Mouse (Mus musculus) lung, adult 2 months (tissue): ENCODE data around the gene Ubxn10. TPM values are rescaled to one million over a fixed set of nuclear protein-coding genes. Genes with fewer than 3 reads are reported as not detected.

ENCODE experiments used
- DNase-seq: peaks from one replicate; pipeline ENCODE4 v3.0.0; 2022
- H3K4me1 ChIP-seq: fragments of 200-500 bp; 2 replicates; pipeline ENCODE4 v1.6.1; 2011; ENCODE audit warnings: low read length; ENCODE audit not compliant: control insufficient read depth, insufficient read depth
- H3K4me3 ChIP-seq: fragments of 200-500 bp; replicated peaks from 2 replicates; pipeline ENCODE3; 2011; ENCODE audit warnings: low read depth, mild to moderate bottlenecking, control low read depth, low read length; ENCODE audit errors: extremely low read depth
- CTCF ChIP-seq: fragments of 200-500 bp; IDR thresholded peaks from 2 replicates; pipeline ENCODE4 v1.5.1; 2011; ENCODE audit warnings: mild to moderate bottlenecking, low read length, control low read depth; ENCODE audit not compliant: insufficient read depth
- POLR2A ChIP-seq: fragments of 200-500 bp; IDR thresholded peaks from 2 replicates; pipeline ENCODE4 v1.6.1; 2011; ENCODE audit warnings: low read depth, mild to moderate bottlenecking, control low read depth, low read length, borderline replicate concordance; ENCODE audit errors: extremely low read depth
- WGBS: fragments of 180-500 bp; shearing (Covaris S2); methylation state at CpG from one replicate; pipeline ENCODE4 v1.1.7; 2018; 5-methylcytosine and 5-hydroxymethylcytosine counted together
- polyA plus RNA-seq: library from polyadenylated mRNA; depleted of rRNA; stranded (reverse); fragments of >200 nt; gene quantifications from 2 replicates; pipeline ENCODE4 v1.2.3, GENCODE M21; 2012

Gene Ubxn10
- polyA plus RNA-seq, 1 experiment: 28.6 TPM

GRCm38 (mm10) chr4:138706620-138707019 lies 30.3 kb downstream of the Ubxn10 start:
- 93% methylated on average over 8 of the region's 8 CpGs for WGBS
- no peak overlapping the region for H3K4me3 ChIP-seq
- TF ChIP-seq POLR2A: no peak
- DNase-seq: no peak
- no peaks in the 10 kb centered on the region for H3K4me1 ChIP-seq

GRCm38 (mm10) chr4:138704169-138704568 lies 32.8 kb downstream of the Ubxn10 start:
- WGBS: 80% methylated on average over 4 of the region's 4 CpGs
- no peaks in the 10 kb centered on the region for H3K4me1 ChIP-seq
- no peak overlapping the region for H3K4me3 ChIP-seq

DNA sequence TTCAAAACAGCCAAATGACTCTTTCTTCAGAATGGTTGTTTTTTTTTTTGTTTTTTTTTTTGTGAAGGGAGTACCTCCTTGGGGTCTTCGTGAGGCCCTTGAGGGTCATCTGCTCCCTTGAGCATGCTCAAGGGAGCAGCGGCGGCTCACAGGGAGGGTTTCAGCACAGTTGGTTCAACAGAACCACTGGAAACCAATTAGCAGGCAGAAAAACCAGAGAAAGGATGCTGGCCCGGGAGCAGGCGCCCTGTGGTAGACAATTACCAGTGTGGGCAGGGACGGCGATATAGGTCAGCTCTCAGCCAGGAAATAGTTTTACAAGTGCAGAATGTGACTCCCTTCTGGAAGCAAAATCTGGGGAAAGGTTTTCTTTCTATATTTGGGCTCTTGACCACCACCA lies 33.4 kb downstream of the Ubxn10 start:
- Histone ChIP-seq H3K4me3 (no peak overlapping the region), H3K4me1 (no peaks in the 10 kb centered on the region)
- 72% methylated on average over 7 of the region's 7 CpGs for WGBS
- TF ChIP-seq POLR2A (no peak), CTCF (no peak)
- no peak for DNase-seq

More at GRCm38 (mm10) chr4:138704169-138704568, 32.8 kb downstream of the Ubxn10 start:
- DNase-seq: no peak
- no peak for TF ChIP-seq CTCF
- no peak for TF ChIP-seq POLR2A

DNA sequence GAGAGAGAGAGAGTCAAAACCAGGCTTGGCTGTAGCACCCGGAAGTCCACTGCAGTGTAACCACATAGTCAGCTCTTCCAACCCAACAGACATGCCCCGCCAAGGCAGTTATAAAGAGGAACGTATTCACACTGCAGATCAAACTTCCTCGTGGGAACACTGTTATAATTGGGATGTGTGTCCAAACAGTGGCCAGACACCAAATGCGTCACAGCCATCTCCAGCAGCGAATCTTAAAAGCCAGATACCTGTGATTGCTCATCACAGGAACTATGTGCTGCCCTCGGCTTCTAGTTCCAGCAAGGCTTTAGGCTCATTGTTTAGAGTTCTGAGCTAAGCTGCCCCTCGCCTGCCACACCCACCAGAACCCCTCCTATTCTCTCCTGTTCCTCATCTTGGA lies 34.4 kb downstream of the Ubxn10 start:
- WGBS: 60% methylated on average over 8 of the region's 8 CpGs
- Histone ChIP-seq H3K4me3 (no peak overlapping the region), H3K4me1 (no peaks in the 10 kb centered on the region)
- no peak for DNase-seq
- TF ChIP-seq POLR2A: no peak
- TF ChIP-seq CTCF: no peak

GRCm38 (mm10) chr4:138702031-138702430 lies 34.9 kb downstream of the Ubxn10 start:
- H3K4me3 ChIP-seq: no peak overlapping the region
- 54% methylated on average over 2 of the region's 2 CpGs for WGBS
- H3K4me1 ChIP-seq: no peaks in the 10 kb centered on the region
- no peak for DNase-seq
- TF ChIP-seq CTCF: no peak
- TF ChIP-seq POLR2A: no peak

DNA sequence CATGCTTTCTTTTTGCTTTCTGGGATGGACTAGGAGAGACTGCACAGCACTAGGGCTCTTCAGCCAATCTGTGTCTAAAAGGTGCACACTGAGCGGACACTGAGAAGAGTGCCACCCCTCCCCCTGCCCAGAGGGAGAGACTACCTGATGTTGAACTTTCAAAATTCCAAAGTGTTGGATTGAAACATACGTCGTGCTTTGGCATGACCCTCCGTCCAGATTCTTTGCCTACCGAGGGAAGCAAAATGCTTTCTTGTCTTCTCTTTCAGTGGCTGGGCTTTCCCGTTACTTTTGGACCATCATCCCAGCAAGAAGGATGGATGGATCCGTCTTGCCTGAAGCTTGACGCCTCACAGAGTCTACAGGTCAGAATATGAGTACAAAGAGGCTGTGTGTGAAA lies 35.9 kb downstream of the Ubxn10 start:
- Histone ChIP-seq H3K4me1 (no peaks in the 10 kb centered on the region), H3K4me3 (no peak overlapping the region)
- WGBS: 61% methylated on average over 8 of the region's 8 CpGs
- TF ChIP-seq POLR2A (no peak), CTCF (no peak)
- DNase-seq: no peak

- TF ChIP-seq CTCF (peak; percentile 65), POLR2A (no peak)
- Histone ChIP-seq H3K4me3 (no peak overlapping the region), H3K4me1 (no peaks in the 10 kb centered on the region)
- WGBS: 26% methylated on average over 15 of the region's 15 CpGs
- peak; percentile 20 for DNase-seq
These were observed 36.6 kb downstream of the Ubxn10 start for GRCm38 (mm10) chr4:138700184-138700982.

GRCm38 (mm10) chr4:138698296-138698695 lies 38.7 kb downstream of the Ubxn10 start:
- H3K4me3 ChIP-seq: no peak overlapping the region
- no peak for TF ChIP-seq POLR2A
- no peak for TF ChIP-seq CTCF
- DNase-seq: no peak
- H3K4me1 ChIP-seq: no peaks in the 10 kb centered on the region
- 64% methylated on average over 2 of the region's 2 CpGs for WGBS

DNA sequence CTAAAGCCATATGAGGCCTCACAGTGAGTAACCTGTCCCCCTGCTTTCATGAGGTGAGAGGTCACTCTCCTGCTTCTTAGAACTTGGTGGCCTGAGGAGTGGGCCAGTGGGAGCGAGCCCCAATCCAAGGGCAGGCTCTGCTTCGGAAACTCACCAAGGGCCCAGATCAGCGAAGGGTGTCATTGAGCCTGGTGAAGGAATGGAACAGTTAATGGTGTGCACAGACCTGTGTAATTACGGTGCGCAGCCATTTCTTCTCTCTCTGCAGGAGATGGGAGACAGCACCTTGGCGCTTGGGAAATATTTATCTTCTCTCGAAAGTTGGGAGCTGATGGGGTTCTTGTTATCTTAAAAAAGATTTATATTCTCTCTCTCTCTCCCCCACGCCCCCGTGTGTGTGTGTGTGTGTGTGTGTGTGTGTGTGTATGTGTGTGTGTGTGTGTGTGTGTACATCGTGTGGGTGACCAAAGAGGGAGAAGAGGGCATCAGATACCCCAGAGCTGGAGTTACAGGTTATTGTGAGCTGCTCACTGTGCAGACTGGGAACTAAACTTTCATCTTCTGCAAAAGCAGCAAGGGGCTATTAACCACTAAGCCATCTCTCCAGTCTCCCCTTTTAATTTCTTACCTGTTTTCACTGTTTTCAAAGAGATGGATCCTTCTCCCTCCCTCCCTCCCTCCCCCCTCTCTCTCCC lies 39.7 kb downstream of the Ubxn10 start:
- no peak for DNase-seq
- WGBS: 44% methylated on average over 10 of the region's 10 CpGs
- TF ChIP-seq POLR2A: no peak
- no peak for TF ChIP-seq CTCF
- Histone ChIP-seq H3K4me3 (no peak overlapping the region), H3K4me1 (no peaks in the 10 kb centered on the region)

DNA sequence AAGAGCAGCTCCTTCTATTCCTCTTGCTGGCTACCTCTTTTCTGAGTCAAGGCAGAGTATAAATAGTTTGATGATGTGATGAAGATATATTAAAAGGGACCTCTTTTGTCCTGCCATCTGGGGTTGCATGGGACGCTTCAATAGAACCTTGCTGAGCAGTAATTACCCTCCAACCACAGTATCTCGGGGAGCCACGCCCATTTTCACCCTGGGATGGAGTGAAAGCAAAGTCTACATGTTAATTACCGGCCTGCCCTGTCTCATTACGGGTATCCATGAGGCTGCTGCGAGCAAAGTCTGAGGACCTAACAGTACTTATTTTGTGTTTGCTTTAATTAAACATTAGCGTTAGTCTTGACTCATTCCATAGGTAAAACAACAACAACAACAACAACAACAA lies 40.2 kb downstream of the Ubxn10 start:
- Histone ChIP-seq H3K4me1 (no peaks in the 10 kb centered on the region), H3K4me3 (no peak overlapping the region)
- 37% methylated on average over 7 of the region's 7 CpGs for WGBS
- no peak for TF ChIP-seq CTCF
- DNase-seq: no peak
